Mouse (Mus musculus) ovary, postnatal 10 days (tissue): ENCODE data around the gene Trim33.

Experiments
- DNase-seq: peaks from one replicate; pipeline ENCODE4 v3.0.0; 2022; ENCODE audit warnings: low spot score

Trim33 gene

GRCm38 (mm10) chr3:103279182-103280149, at the start of gene Trim33:
Gene Trim33, plus strand, starts transcription at chr3:103279293.
- peak; percentile 80 for DNase-seq

DNA sequence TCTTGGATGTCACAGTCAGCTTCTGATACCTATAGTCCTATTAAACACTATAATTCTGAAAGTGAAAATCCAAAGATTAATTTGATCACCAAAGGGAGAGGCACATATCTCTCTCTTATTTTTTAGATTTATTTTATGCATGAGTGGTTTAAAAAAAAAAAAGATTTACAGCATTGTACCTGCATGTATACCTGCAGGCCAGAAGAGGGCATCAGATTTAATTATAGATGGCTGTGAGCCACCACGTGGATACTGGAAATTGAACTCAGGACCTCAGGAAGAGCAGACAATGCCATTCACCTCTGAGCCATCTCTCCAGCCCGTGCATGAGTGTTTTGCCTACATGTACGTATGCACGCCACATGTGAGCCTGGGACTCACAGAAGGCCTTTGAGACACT, 46.7 kb upstream of the Trim33 start:
- no peak for DNase-seq

DNA sequence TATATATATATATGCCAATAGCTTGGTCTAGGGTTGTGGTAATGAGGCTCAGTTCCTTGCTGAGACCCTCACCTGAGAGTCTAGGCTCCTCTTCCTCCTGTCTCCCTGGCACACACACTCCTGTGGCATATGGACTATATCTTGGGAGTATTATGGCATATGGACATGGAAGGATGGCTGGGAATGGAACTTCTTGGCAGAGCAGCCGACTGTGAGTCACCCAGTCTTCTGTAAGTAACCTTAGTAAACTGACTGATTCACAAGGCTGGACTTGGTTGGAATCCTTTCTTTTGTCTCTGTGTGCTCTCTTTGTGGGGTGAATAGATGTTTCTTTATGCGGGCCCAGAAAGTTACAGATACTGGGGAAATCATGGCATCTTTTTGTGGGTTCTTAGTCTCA, 37.6 kb upstream of the Trim33 start:
- no peak for DNase-seq

DNA sequence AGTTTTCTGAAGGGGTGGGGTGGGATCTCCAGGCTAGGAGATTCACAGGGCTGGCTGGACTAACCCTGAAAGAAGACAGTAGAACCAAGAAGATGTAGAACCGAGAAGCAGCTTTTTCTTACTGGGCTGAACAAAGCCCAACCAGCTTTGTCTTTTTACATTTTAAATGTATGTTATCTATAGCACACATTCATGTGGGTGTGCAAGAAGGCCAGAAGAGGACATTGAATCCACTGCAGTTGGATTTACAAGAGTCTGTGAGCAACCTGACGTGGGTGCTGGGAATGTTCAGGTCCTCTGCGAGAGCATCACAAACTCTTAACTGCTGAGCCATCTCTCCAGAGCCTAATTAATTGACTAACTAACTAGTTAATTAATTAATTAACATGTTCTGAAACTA, 36.9 kb upstream of the Trim33 start:
- no peak for DNase-seq

DNA sequence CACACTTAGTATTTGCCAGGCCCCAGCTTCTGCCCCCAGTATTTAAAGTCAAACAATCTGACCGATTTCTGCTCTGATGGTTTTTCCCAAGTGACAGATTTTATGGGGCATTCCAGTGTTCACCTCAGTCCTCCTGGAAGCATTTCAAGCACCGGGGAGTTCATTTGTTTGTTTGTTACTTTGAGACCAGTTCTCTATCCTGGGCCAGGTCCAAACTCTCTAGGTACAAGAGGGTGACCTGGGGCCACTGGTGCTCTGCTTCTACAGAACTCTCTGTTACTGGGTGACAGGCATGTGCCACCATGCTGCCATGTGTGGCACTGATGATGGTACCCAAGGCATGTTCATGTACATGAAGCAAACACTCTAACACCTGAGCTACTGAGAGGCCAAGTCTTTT, 35.6 kb upstream of the Trim33 start:
- DNase-seq = no peak

DNA sequence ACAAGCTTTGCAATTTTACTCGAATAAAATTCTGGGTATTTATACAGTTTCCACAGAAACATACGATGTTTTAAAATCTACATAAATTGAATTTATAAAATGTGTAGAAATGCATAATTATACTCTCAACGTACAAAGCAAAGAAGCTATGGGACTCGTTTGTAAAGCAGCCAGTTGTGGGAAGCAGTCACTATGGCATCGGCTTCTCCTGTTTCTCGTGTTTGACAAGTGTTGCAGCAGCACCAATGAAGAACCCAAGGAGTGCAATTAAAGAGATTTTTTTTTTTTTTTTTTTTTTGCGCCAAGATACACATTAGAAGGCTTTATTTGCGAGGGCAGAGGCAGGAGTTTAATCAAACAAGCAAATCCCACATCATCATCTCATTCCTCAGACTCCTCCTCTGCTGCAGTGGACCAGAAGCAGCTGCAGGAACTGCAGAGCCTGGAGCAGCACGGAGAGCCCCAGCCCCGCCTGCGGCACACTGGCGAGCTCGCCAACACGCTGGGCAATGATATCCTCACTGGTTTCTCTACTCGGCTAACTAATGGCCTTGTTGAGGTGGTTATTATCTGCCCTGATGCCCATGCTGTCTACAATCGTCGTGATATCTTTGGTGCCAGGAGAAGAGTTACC, 32.3 kb upstream of the Trim33 start:
- no peak for DNase-seq

DNA sequence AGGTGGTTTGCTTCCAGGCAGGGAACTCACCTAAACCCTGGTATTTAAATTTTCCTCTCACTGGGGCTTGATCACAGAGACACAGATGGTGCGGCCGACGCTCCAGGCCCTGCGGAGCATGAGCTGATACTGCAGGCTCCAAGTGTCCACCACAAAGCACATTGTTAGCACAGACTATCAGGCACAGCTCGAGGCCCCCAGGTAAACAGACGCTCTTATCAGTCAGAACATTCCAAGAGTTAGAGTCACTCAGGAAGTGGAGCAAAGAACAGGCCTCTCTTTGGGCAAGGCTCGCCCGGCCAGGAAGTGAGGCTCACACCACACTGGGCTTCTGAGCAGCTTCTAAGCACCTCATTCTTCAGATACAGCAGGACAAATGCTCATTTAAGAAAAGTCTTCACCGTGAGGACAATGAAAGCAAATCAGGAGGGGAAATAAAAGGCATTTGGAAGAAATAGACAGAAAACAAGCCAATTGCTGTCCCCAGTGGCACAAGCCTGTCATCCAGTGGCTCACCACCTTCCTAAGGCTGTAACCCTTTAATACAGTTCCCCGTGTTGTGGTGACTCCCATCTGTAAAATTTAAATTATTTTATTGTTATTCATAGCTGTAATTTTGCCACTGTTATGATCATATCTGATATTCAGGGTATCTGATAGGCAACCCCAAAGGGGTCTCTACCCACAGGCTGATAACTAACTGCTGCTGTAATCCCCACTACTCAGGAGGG, 22.8 kb upstream of the Trim33 start:
- DNase-seq = no peak

DNA sequence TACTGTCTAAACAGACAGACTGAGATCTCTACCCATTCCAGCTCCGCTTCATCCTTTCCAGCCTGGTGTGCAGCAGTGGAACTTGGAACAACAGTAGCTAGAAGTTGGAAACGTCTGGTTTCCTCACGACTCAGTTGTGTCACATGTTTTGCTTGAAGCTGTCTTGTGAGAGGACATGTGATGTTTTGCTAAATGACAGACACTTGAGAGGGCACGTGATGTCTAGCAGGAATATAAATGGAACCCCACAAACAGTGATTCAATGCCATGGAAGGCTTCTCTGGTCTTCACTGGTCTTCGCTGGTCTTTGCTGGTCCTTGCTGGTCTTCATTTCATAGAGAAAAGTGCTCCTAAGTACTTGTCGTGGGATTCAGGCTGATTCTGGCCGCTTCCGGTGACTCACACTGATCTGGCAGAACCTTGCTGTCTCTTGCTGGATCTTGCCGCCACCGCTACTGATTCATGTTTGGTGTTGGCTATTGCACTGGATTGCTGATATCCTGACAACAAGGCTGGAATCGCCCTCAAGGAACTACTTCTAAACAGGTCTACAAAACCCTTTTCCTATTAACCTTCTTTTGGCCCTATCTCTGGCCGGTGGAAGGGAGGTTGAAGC, 16.2 kb upstream of the Trim33 start:
- no peak for DNase-seq

DNA sequence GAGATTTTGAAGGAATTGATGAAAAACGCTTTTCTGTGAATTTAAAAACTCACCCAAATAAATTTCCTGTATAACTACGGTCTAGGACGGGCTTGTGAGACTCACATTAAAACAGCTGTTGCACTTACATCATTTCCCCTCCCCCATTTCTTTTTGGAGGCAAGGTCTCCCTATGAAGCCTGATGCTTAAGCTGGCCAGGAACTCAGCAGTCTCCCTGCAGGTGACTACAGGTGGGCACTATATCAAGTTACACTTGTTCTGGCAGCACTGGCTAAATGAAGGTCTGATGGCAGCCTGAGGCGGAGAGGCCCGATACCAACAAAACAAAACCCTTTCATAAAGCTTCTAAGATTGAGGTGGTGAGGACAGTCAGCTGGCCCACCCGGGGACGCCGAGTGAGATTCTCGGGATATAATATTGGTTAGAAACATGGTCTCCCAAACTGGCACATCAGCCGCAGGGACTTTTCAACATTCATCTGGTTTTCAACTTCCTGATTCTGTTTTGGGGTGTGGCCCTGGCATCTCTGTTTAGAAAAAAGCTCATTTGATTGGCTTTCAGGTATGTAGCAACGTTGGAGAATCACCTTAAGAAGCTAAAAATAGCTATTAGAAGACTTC, 422 bp upstream of the Trim33 start:
- peak; percentile 8 for DNase-seq

- peak; percentile 24 for DNase-seq
These were observed 1.2 kb downstream of the Trim33 start for GRCm38 (mm10) chr3:103280241-103280761.

GRCm38 (mm10) chr3:103280875-103281274, 1.8 kb downstream of the Trim33 start:
- DNase-seq = no peak

DNA sequence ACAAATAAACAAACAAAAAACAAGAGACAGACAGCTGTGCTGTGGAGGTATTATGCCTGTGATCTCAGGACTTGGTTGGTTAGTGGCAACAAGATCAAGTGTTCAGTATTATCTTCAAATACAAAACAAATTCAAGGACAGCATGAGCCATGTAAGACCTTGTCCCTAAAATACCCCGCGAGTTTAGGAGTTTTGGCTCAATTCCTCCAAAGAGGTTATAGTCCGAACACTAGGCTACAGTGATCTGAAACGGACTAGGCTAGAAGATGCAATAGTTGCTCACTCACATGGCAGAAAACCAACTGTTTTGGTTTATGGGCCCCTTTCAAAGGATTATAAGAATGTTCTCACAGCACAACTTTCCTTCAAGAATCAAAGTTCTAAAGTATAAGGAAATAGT, 9.7 kb downstream of the Trim33 start:
- no peak for DNase-seq

- no peak for DNase-seq
These were observed 12.0 kb downstream of the Trim33 start for GRCm38 (mm10) chr3:103291087-103291486.

GRCm38 (mm10) chr3:103305411-103305982, 26.4 kb downstream of the Trim33 start:
- DNase-seq = no peak

DNA sequence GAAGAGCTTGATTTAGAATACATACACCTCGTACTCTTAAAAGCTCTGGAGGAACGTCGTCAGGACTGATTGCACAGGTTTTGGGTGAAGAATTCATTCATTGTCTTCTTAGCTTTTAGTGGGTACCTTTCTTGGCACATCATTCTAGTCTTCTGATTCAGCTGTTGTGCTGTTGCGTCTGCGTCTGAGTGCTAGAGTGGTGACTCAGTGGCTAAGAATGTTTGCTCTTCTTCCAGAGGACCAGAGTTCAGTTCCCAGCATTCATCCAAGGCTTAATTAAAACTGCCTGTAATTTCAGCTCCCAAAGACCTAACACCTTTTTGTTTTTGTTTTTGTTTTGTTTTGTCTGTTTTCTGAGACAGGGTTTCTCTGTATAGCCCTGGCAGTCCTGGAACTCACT, 30.2 kb downstream of the Trim33 start:
- DNase-seq = no peak

DNA sequence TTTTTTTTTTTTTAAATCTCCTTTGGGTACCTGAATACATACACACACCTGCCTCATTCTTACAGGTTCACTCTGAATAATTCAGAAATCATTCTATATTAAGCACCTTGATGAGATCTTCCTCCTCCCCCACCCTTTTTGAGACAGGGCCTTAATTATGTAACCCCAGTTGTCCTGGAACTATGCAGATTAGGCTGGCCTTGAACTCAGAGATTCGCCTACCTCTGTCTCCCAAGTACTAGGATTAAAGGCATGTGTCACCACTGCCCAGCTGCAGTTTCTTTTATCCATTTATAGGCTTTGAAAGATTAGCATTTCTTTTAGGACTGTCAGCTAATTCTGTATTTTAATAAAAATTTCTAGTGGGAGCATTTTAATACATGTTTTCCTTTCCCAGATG, 30.7 kb downstream of the Trim33 start:
- DNase-seq = no peak

GRCm38 (mm10) chr3:103314291-103314690, 35.2 kb downstream of the Trim33 start:
- no peak for DNase-seq

- no peak for DNase-seq
These were observed 56.3 kb downstream of the Trim33 start for GRCm38 (mm10) chr3:103335371-103335770.

- DNase-seq = no peak
These were observed 67.6 kb downstream of the Trim33 start for GRCm38 (mm10) chr3:103346658-103347057.

- no peak for DNase-seq
These were observed 74.4 kb downstream of the Trim33 start for GRCm38 (mm10) chr3:103353518-103353917.

DNA sequence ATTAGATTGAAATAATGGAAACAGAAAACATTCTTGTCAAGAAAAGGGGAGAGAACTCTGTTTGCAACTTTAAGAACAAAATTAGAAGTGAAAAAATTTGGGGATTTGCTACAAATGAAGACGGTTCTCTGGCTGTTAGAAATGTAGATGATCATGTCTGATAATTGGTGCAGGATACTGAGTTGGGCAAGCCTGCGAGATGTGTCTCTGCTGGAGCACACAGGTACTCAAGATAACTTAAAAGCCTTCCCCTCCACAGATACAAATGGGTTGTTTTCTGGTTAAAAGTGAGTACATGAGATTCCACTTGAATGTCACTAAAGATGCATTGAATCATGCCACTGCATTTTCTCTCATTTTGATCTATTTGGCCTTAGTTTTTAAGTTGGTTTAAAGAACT, 74.9 kb downstream of the Trim33 start:
- no peak for DNase-seq
